Comparison of ENCODE assay signal across 14 mouse cellular contexts in the genomic region with DNA sequence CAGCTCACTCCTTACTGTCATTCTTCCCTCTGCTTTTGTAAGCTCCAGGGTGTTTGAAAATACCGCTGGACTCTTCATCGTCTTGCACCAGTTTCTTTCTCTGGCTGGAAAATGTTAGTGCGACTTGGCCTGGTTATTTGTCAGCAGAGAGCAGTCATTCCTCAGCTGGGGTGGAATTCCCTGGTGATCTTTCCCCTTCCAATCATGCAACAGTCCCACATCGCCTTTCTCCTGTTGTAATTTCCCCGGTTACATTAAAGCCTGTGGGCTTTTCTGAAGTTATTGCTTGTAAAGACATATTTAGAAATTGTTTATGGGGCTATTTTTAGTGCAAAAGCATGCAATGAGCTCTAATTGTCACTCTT.
DNase-seq lines count a peak whose midpoint lies in the region; ATAC-seq and TF ChIP-seq lines count a peak whose summit lies in the region.
"Had no signal": no experiment of that assay in that cellular context is flagged by ENCODE, and none has a peak within 500 bp of the region (broad histone marks: within the 10 kb centered on the region; RNA-seq: fewer than 3 reads in every experiment).

No protein-coding gene starts in this region.

- 54% methylated on average over 5 of the region's 5 CpGs for WGBS in heart, adult 2 months
- WGBS in lung, embryonic 15.5 days: 45% methylated on average over 5 of the region's 5 CpGs
- 82% methylated on average over 5 of the region's 5 CpGs for WGBS in liver, embryonic 16.5 days (ENCODE audit: insufficient replicate concordance)

- TF ChIP-seq CTCF in heart, adult 2 months (IDR thresholded peaks at IDR 0.05): peak; percentile 15; the same call in 1 of the 2 replicates

- H3K36me3 ChIP-seq in heart, adult 2 months (ENCODE audit: control insufficient read depth, insufficient read depth, low read length): no peaks in the 10 kb centered on the region
- no peaks in the 10 kb centered on the region for H3K36me3 ChIP-seq in lung, embryonic 15.5 days
- no peaks in the 10 kb centered on the region for H3K36me3 ChIP-seq in liver, embryonic 16.5 days (ENCODE audit: control insufficient read depth, insufficient read depth)
- H3K36me3 ChIP-seq: G1E; limb, embryonic 12.5 days; neural tube, embryonic 15.5 days had no signal

- H3K4me1 ChIP-seq in heart, adult 2 months (ENCODE audit: control insufficient read depth, insufficient read depth, low read length): peaks cover 2% of the 10 kb centered on the region
- H3K4me1 ChIP-seq in lung, embryonic 15.5 days: peaks cover 19% of the 10 kb centered on the region
- H3K4me1 ChIP-seq in liver, embryonic 16.5 days (ENCODE audit: control insufficient read depth, low read depth, low read length): peaks cover 25% of the 10 kb centered on the region

- H3K27me3 ChIP-seq in heart, adult 2 months (ENCODE audit: control insufficient read depth, insufficient read depth, low read length): no peaks in the 10 kb centered on the region
- H3K27me3 ChIP-seq in lung, embryonic 15.5 days: no peaks in the 10 kb centered on the region
- peaks cover 4% of the 10 kb centered on the region for H3K27me3 ChIP-seq in liver, embryonic 16.5 days (ENCODE audit: control insufficient read depth, insufficient read depth, low read depth, low read length)
- H3K27me3 ChIP-seq: neural tube, embryonic 15.5 days had no signal

- H3K9ac ChIP-seq in heart, adult 2 months (ENCODE audit: low read depth, low read length): no peak overlapping the region
- H3K9ac ChIP-seq in lung, embryonic 15.5 days: no peak overlapping the region
- no peak overlapping the region for H3K9ac ChIP-seq in liver, embryonic 16.5 days (ENCODE audit: low read depth, low read length)
- H3K9ac ChIP-seq: limb, embryonic 12.5 days; neural tube, embryonic 15.5 days had no signal

- DNase-seq in heart, adult 2 months: peak in 1 of 2 experiments; percentile 51
- DNase-seq in heart, postnatal 25 days (ENCODE audit: low spot score): no peak
- DNase-seq in lung, postnatal 14 days: no peak
- DNase-seq in ovary, postnatal 36 days (ENCODE audit: low spot score): no peak
- DNase-seq in embryo, embryonic 11 days: no peak
- DNase-seq: cerebellum, adult 11-12 months; kidney, postnatal 36 days; right cerebral cortex, adult 18-20 months; thymus, adult 2 months had no signal

- no peak for TF ChIP-seq POLR2A in heart, adult 2 months (IDR thresholded peaks at IDR 0.05; ENCODE audit: insufficient read depth, low read depth, low read length)

- intact Hi-C loops in heart, adult 2 months (cut with DNase I): no loop called here
- intact Hi-C loops in heart, postnatal 25 days (cut with DNase I): no loop called here

- ATAC-seq in lung, embryonic 15.5 days (ENCODE audit: borderline replicate concordance, extremely low read depth, low FRiP score, low TSS enrichment): peak; percentile 56; the same call in 1 of the 2 replicates
- no peak for ATAC-seq in liver, embryonic 16.5 days (ENCODE audit: low read depth)

- no peak for TF ChIP-seq EP300 in heart, adult 2 months (IDR thresholded peaks at IDR 0.05; ENCODE audit: insufficient read depth, low read depth, low read length)

- no peaks in the 10 kb centered on the region for H3K79me2 ChIP-seq in heart, adult 2 months (replicated peaks; ENCODE audit: control insufficient read depth, insufficient read depth, low read length)

- no peak overlapping the region; the same call in 1 of the 2 replicates for H3K27ac ChIP-seq in heart, adult 2 months
- peak overlapping the region; percentile 80 for H3K27ac ChIP-seq in lung, embryonic 15.5 days
- peak overlapping the region; percentile 75; the same call in 1 of the 2 replicates for H3K27ac ChIP-seq in liver, embryonic 16.5 days (ENCODE audit: low read length)
- H3K27ac ChIP-seq: limb, embryonic 12.5 days; neural tube, embryonic 15.5 days had no signal

- no peak overlapping the region for H3K4me3 ChIP-seq in heart, adult 2 months
- no peak overlapping the region for H3K4me3 ChIP-seq in lung, embryonic 15.5 days
- H3K4me3 ChIP-seq in liver, embryonic 16.5 days (ENCODE audit: low read depth, low read length): no peak overlapping the region
- H3K4me3 ChIP-seq: limb, embryonic 12.5 days; neural tube, embryonic 15.5 days had no signal

- H3K9me3 ChIP-seq in lung, embryonic 15.5 days: no peaks in the 10 kb centered on the region
- no peaks in the 10 kb centered on the region for H3K9me3 ChIP-seq in liver, embryonic 16.5 days (replicated peaks; ENCODE audit: control insufficient read depth, low read length)
- H3K9me3 ChIP-seq: G1E; limb, embryonic 12.5 days; neural tube, embryonic 15.5 days had no signal

- no peak overlapping the region for H3K4me2 ChIP-seq in lung, embryonic 15.5 days
- H3K4me2 ChIP-seq in liver, embryonic 16.5 days (ENCODE audit: low read depth, low read length): no peak overlapping the region
- H3K4me2 ChIP-seq: limb, embryonic 12.5 days; neural tube, embryonic 15.5 days had no signal
